Mouse (Mus musculus) liver, embryonic 16.5 days (tissue): ENCODE data around the gene Rcc1. TPM values are rescaled to one million over a fixed set of nuclear protein-coding genes. Genes with fewer than 3 reads are reported as not detected.

ENCODE experiments used
- ATAC-seq: fragments of 200-750 bp; cut with Nextera tagmentation; 2 replicates; pipeline ENCODE4 v1.8.0; 2017; ENCODE audit warnings: low read depth, mild to moderate bottlenecking, moderate number of reproducible peaks, moderate library complexity
- H3K27ac ChIP-seq: fragments of 300-500 bp; sonication (generic); 2 replicates; pipeline ENCODE4 v1.5.1; 2014; ENCODE audit warnings: mild to moderate bottlenecking, low read length
- H3K27me3 ChIP-seq: fragments of 300-500 bp; sonication (generic); 2 replicates; pipeline ENCODE4 v1.6.1; 2014; ENCODE audit warnings: low read depth, low read length, mixed read lengths; ENCODE audit not compliant: control insufficient read depth, insufficient read depth
- H3K36me3 ChIP-seq: fragments of 300-500 bp; sonication (generic); 2 replicates; pipeline ENCODE4 v1.6.1; 2014; ENCODE audit warnings: mild to moderate bottlenecking; ENCODE audit not compliant: control insufficient read depth, insufficient read depth
- H3K4me1 ChIP-seq: fragments of 300-500 bp; sonication (generic); 2 replicates; pipeline ENCODE4 v1.6.1; 2014; ENCODE audit warnings: low read depth, low read length, mixed read lengths; ENCODE audit not compliant: control insufficient read depth
- H3K4me2 ChIP-seq: fragments of 300-500 bp; sonication (generic); 2 replicates; pipeline ENCODE4 v1.6.1; 2014; ENCODE audit warnings: low read depth, low read length, mixed read lengths
- H3K4me3 ChIP-seq: fragments of 300-500 bp; sonication (generic); 2 replicates; pipeline ENCODE4 v1.5.1; 2014; ENCODE audit warnings: low read depth, mild to moderate bottlenecking, low read length
- H3K9ac ChIP-seq: fragments of 300-500 bp; sonication (generic); 2 replicates; pipeline ENCODE4 v1.6.1; 2014; ENCODE audit warnings: low read depth, low read length
- H3K9me3 ChIP-seq: fragments of 300-500 bp; sonication (generic); replicated peaks from 2 replicates; pipeline ENCODE4 v1.6.1; 2016; ENCODE audit warnings: low read length; ENCODE audit not compliant: control insufficient read depth
- WGBS: fragments of 180-500 bp; shearing (Covaris S2); extraction: QIAGEN DNeasy Blood & Tissue Kit; methylation state at CpG from one replicate; pipeline ENCODE4 v1.1.7; 2014; ENCODE audit not compliant: insufficient replicate concordance; 5-methylcytosine and 5-hydroxymethylcytosine counted together
- polyA plus RNA-seq: library from polyadenylated mRNA; unstranded; fragments of >200 nt; fragmentation: Nextera tagmentation; extraction: Ambion mirVana; gene quantifications from 2 replicates; pipeline ENCODE4 v1.2.1, GENCODE M21; 2015

The Rcc1 gene
- polyA plus RNA-seq, 1 experiment from 2014 or later = 41.3 TPM

- peaks cover 22% of the 10 kb centered on the region for H3K4me1 ChIP-seq
- H3K9me3 ChIP-seq = no peaks in the 10 kb centered on the region
- ATAC-seq = no peak
- WGBS = 92% methylated on average over 13 of the region's 13 CpGs
- peaks cover 47% of the 10 kb centered on the region for H3K36me3 ChIP-seq
- no peak overlapping the region for H3K4me2 ChIP-seq
- no peaks in the 10 kb centered on the region for H3K27me3 ChIP-seq
- no peak overlapping the region for H3K9ac ChIP-seq
- no peak overlapping the region for H3K27ac ChIP-seq
- no peak overlapping the region for H3K4me3 ChIP-seq
Measured at GRCm38 (mm10) chr4:132338943-132339342, 14.5 kb downstream of the Rcc1 start.

GRCm38 (mm10) chr4:132332880-132333279 is 20.5 kb downstream of the Rcc1 start:
- H3K9ac ChIP-seq = no peak overlapping the region
- no peak overlapping the region for H3K4me2 ChIP-seq
- peaks cover 20% of the 10 kb centered on the region for H3K4me1 ChIP-seq
- no peak for ATAC-seq
- no peak overlapping the region for H3K4me3 ChIP-seq
- H3K27ac ChIP-seq = no peak overlapping the region
- no peaks in the 10 kb centered on the region for H3K9me3 ChIP-seq
- no peaks in the 10 kb centered on the region for H3K27me3 ChIP-seq
- H3K36me3 ChIP-seq = peaks cover 45% of the 10 kb centered on the region
- 72% methylated on average over 6 of the region's 6 CpGs for WGBS

GRCm38 (mm10) chr4:132331960-132332359 is 21.4 kb downstream of the Rcc1 start:
- H3K9me3 ChIP-seq = no peaks in the 10 kb centered on the region
- no peak for ATAC-seq
- 88% methylated on average over 3 of the region's 3 CpGs for WGBS
- H3K9ac ChIP-seq = no peak overlapping the region
- H3K36me3 ChIP-seq = peaks cover 40% of the 10 kb centered on the region
- H3K27me3 ChIP-seq = no peaks in the 10 kb centered on the region
- no peak overlapping the region for H3K27ac ChIP-seq
- H3K4me1 ChIP-seq = peaks cover 20% of the 10 kb centered on the region
- H3K4me3 ChIP-seq = no peak overlapping the region
- H3K4me2 ChIP-seq = no peak overlapping the region

- Histone ChIP-seq H3K27me3 (no peaks in the 10 kb centered on the region), H3K9me3 (no peaks in the 10 kb centered on the region), H3K4me1 (peaks cover 20% of the 10 kb centered on the region), H3K4me3 (peak overlapping the region; percentile 72), H3K27ac (0 out of 2 replicates have a peak overlapping the region, but pooled peaks have one; percentile 85), H3K36me3 (peaks cover 34% of the 10 kb centered on the region), H3K4me2 (peak overlapping the region; percentile 93), H3K9ac (peak overlapping the region; percentile 78)
- WGBS = 15% methylated on average over 10 of the region's 10 CpGs
- peak; percentile 2; the same call in 1 of the 2 replicates for ATAC-seq
Measured at GRCm38 (mm10) chr4:132329835-132330354, 23.5 kb downstream of the Rcc1 start.

GRCm38 (mm10) chr4:132329115-132329834 is 24.1 kb downstream of the Rcc1 start, which contains the start of gene Trnau1ap:
Gene Trnau1ap (minus strand): TSS chr4:132329538.
- Histone ChIP-seq H3K9ac (peak within 1 kb of the TSS; percentile 78), H3K4me3 (peak within 1 kb of the TSS; percentile 72), H3K4me2 (peak within 1 kb of the TSS; percentile 93), H3K4me1 (peaks cover 20% of the 10 kb centered on the region), H3K27me3 (no peaks in the 10 kb centered on the region), H3K36me3 (peaks cover 28% of the 10 kb centered on the region), H3K27ac (peak within 1 kb of the TSS; percentile 85), H3K9me3 (no peaks in the 10 kb centered on the region)
- WGBS = under 1% methylated on average over 52 of the region's 52 CpGs
- peak; percentile 96 for ATAC-seq

GRCm38 (mm10) chr4:132328391-132328982 is 24.9 kb downstream of the Rcc1 start:
- Histone ChIP-seq H3K9me3 (no peaks in the 10 kb centered on the region), H3K27me3 (no peaks in the 10 kb centered on the region), H3K4me1 (peaks cover 20% of the 10 kb centered on the region), H3K4me2 (peak overlapping the region; percentile 93), H3K27ac (peak overlapping the region; percentile 85), H3K9ac (peak overlapping the region; percentile 78), H3K4me3 (peak overlapping the region; percentile 72), H3K36me3 (peaks cover 22% of the 10 kb centered on the region)
- no peak for ATAC-seq
- 51% methylated on average over 14 of the region's 14 CpGs for WGBS

- H3K27me3 ChIP-seq = no peaks in the 10 kb centered on the region
- H3K36me3 ChIP-seq = peaks cover 6% of the 10 kb centered on the region
- no peak overlapping the region for H3K27ac ChIP-seq
- no peak overlapping the region for H3K4me2 ChIP-seq
- H3K9ac ChIP-seq = no peak overlapping the region
- H3K4me3 ChIP-seq = no peak overlapping the region
- H3K4me1 ChIP-seq = peaks cover 20% of the 10 kb centered on the region
- no peaks in the 10 kb centered on the region for H3K9me3 ChIP-seq
- no peak for ATAC-seq
- 61% methylated on average over 5 of the region's 5 CpGs for WGBS
Measured at GRCm38 (mm10) chr4:132326481-132326880, 26.9 kb downstream of the Rcc1 start.

- 79% methylated on average over 8 of the region's 8 CpGs for WGBS
Measured at GRCm38 (mm10) chr4:132315711-132316110, 37.7 kb downstream of the Rcc1 start.

GRCm38 (mm10) chr4:132312627-132313026 is 40.8 kb downstream of the Rcc1 start:
- Histone ChIP-seq H3K4me1 (peaks cover 12% of the 10 kb centered on the region), H3K4me2 (no peak overlapping the region), H3K27me3 (no peaks in the 10 kb centered on the region), H3K9ac (no peak overlapping the region), H3K9me3 (no peaks in the 10 kb centered on the region), H3K27ac (no peak overlapping the region), H3K36me3 (peaks cover 12% of the 10 kb centered on the region), H3K4me3 (no peak overlapping the region)
- no peak for ATAC-seq
- 73% methylated on average over 5 of the region's 5 CpGs for WGBS

More at GRCm38 (mm10) chr4:132315711-132316110, 37.7 kb downstream of the Rcc1 start:
- Histone ChIP-seq H3K4me1 (no peaks in the 10 kb centered on the region), H3K4me2 (no peak overlapping the region), H3K9me3 (no peaks in the 10 kb centered on the region), H3K27me3 (no peaks in the 10 kb centered on the region), H3K9ac (no peak overlapping the region), H3K4me3 (no peak overlapping the region), H3K27ac (no peak overlapping the region), H3K36me3 (peaks cover 8% of the 10 kb centered on the region)
- ATAC-seq = no peak
